Mouse (Mus musculus) neural tube, embryonic 10.5 days (tissue): Measurements from ENCODE around the gene Insl3.

ENCODE experiments used
- DNase-seq: peaks from one replicate; pipeline ENCODE4 v3.0.0-alpha.2; 2017; ENCODE audit warnings: low spot score; ENCODE audit errors: extremely low spot score

Gene Insl3

GRCm38 (mm10) chr8:71689028-71689427 is at the start of gene Insl3:
Gene Insl3 (plus strand): TSS chr8:71689214.
- no peak for DNase-seq

GRCm38 (mm10) chr8:71639318-71639717 is 49.7 kb upstream of the Insl3 start:
- no peak for DNase-seq

GRCm38 (mm10) chr8:71645510-71645909 is 43.5 kb upstream of the Insl3 start:
- no peak for DNase-seq

- no peak for DNase-seq
Observed at GRCm38 (mm10) chr8:71654600-71654999, 34.4 kb upstream of the Insl3 start.

- DNase-seq: no peak
Observed at GRCm38 (mm10) chr8:71657816-71658215, 31.2 kb upstream of the Insl3 start.

- no peak for DNase-seq
Observed at GRCm38 (mm10) chr8:71658515-71659049, 30.4 kb upstream of the Insl3 start.

- no peak for DNase-seq
Observed at GRCm38 (mm10) chr8:71659751-71660150, 29.3 kb upstream of the Insl3 start.

GRCm38 (mm10) chr8:71660325-71661120 is 28.5 kb upstream of the Insl3 start:
- DNase-seq: peak; percentile 90

- peak; percentile 89 for DNase-seq
Observed at GRCm38 (mm10) chr8:71665331-71666130, 23.5 kb upstream of the Insl3 start.

GRCm38 (mm10) chr8:71666855-71667254 is 22.2 kb upstream of the Insl3 start:
- no peak for DNase-seq

GRCm38 (mm10) chr8:71667256-71667655 is 21.8 kb upstream of the Insl3 start:
- no peak for DNase-seq

GRCm38 (mm10) chr8:71668220-71668975 is 20.6 kb upstream of the Insl3 start:
- no peak for DNase-seq

GRCm38 (mm10) chr8:71670198-71670597 is 18.8 kb upstream of the Insl3 start:
- no peak for DNase-seq

GRCm38 (mm10) chr8:71670621-71671548 is 18.1 kb upstream of the Insl3 start:
- DNase-seq: peak; percentile 80

- DNase-seq: peak; percentile 95
Observed at GRCm38 (mm10) chr8:71671549-71671965, 17.5 kb upstream of the Insl3 start, which contains the start of gene Unc13a. Gene Unc13a (minus strand): TSS chr8:71671757.

GRCm38 (mm10) chr8:71672168-71672735 is 16.8 kb upstream of the Insl3 start:
- no peak for DNase-seq

GRCm38 (mm10) chr8:71674071-71674470 is 14.9 kb upstream of the Insl3 start:
- DNase-seq: no peak

- no peak for DNase-seq
Observed at GRCm38 (mm10) chr8:71675456-71676019, 13.5 kb upstream of the Insl3 start.

GRCm38 (mm10) chr8:71676020-71676741 is 12.8 kb upstream of the Insl3 start, which contains the start of gene Jak3:
Gene Jak3 (plus strand): TSS chr8:71676296.
- DNase-seq: no peak
